Mouse (Mus musculus): ENCODE measurements at regions not wholly inside any gene's neighbourhood (a gene's known extent, or its start where the extent isn't known, plus 50 kb on each side); places are given as distances from the start of the nearest gene placed in this dataset.

- no peak for ATAC-seq (ENCODE audit: insufficient read depth, low read depth)
- WGBS: 74% methylated on average over 3 of the region's 3 CpGs
- no peak for TF ChIP-seq EP300 (IDR thresholded peaks at IDR 0.05; ENCODE audit: low read depth)
These were observed 179.6 kb downstream of the Car2 start for GRCm38 (mm10) chr3:15065681-15066080.

GRCm38 (mm10) chr3:15068256-15068655 lies 182.2 kb downstream of the Car2 start:
- no peaks in the 10 kb centered on the region for H3K4me1 ChIP-seq (ENCODE audit: control insufficient read depth, insufficient read depth)
- no peak overlapping the region for H3K4me3 ChIP-seq (ENCODE audit: low read depth, low read length)
- no peak for ATAC-seq (ENCODE audit: insufficient read depth, low read depth)
- WGBS: 61% methylated on average over 3 of the region's 3 CpGs
- H3K4me2 ChIP-seq (ENCODE audit: low read depth, low read length): no peak overlapping the region
- H3K9ac ChIP-seq (replicated peaks; ENCODE audit: low read depth, low read length): no peak overlapping the region
- TF ChIP-seq EP300 (IDR thresholded peaks at IDR 0.05; ENCODE audit: low read depth) (no peak), CTCF (IDR thresholded peaks at IDR 0.05; ENCODE audit: low read depth) (no peak)
- no peaks in the 10 kb centered on the region for H3K9me3 ChIP-seq (replicated peaks; ENCODE audit: control insufficient read depth, low read length)
- no peaks in the 10 kb centered on the region for H3K27me3 ChIP-seq (ENCODE audit: control insufficient read depth, insufficient read depth, low read length)
- H3K36me3 ChIP-seq (replicated peaks; ENCODE audit: control insufficient read depth, insufficient read depth, low read length): no peaks in the 10 kb centered on the region
- no peak for DNase-seq (ENCODE audit: low spot score)
- H3K27ac ChIP-seq (ENCODE audit: low read depth): no peak overlapping the region

More at GRCm38 (mm10) chr3:15065681-15066080, 179.6 kb downstream of the Car2 start:
- DNase-seq (ENCODE audit: low spot score): no peak
- Histone ChIP-seq H3K27ac (ENCODE audit: low read depth) (no peak overlapping the region), H3K36me3 (replicated peaks; ENCODE audit: control insufficient read depth, insufficient read depth, low read length) (no peaks in the 10 kb centered on the region), H3K9ac (replicated peaks; ENCODE audit: low read depth, low read length) (no peak overlapping the region), H3K9me3 (replicated peaks; ENCODE audit: control insufficient read depth, low read length) (no peaks in the 10 kb centered on the region), H3K4me3 (ENCODE audit: low read depth, low read length) (no peak overlapping the region), H3K4me2 (ENCODE audit: low read depth, low read length) (no peak overlapping the region), H3K27me3 (ENCODE audit: control insufficient read depth, insufficient read depth, low read length) (no peaks in the 10 kb centered on the region), H3K4me1 (ENCODE audit: control insufficient read depth, insufficient read depth) (no peaks in the 10 kb centered on the region)

- H3K4me2 ChIP-seq (ENCODE audit: low read depth, low read length): no peak overlapping the region
- H3K27me3 ChIP-seq (ENCODE audit: control insufficient read depth, insufficient read depth, low read length): no peaks in the 10 kb centered on the region
- no peaks in the 10 kb centered on the region for H3K36me3 ChIP-seq (replicated peaks; ENCODE audit: control insufficient read depth, insufficient read depth, low read length)
- DNase-seq (ENCODE audit: low spot score) (no peak), ATAC-seq (ENCODE audit: insufficient read depth, low read depth) (no peak)
- 53% methylated on average over 6 of the region's 6 CpGs for WGBS
- H3K9me3 ChIP-seq (replicated peaks; ENCODE audit: control insufficient read depth, low read length): no peaks in the 10 kb centered on the region
- TF ChIP-seq EP300 (IDR thresholded peaks at IDR 0.05; ENCODE audit: low read depth) (no peak), CTCF (IDR thresholded peaks at IDR 0.05; ENCODE audit: low read depth) (no peak)
- H3K9ac ChIP-seq (replicated peaks; ENCODE audit: low read depth, low read length): no peak overlapping the region
- no peak overlapping the region for H3K27ac ChIP-seq (ENCODE audit: low read depth)
- H3K4me3 ChIP-seq (ENCODE audit: low read depth, low read length): no peak overlapping the region
- no peaks in the 10 kb centered on the region for H3K4me1 ChIP-seq (ENCODE audit: control insufficient read depth, insufficient read depth)
These were observed 185.2 kb downstream of the Car2 start for GRCm38 (mm10) chr3:15071030-15071883.

GRCm38 (mm10) chr3:15073405-15073804 lies 187.3 kb downstream of the Car2 start:
- Histone ChIP-seq H3K27ac (ENCODE audit: low read depth) (no peak overlapping the region), H3K4me1 (ENCODE audit: control insufficient read depth, insufficient read depth) (no peaks in the 10 kb centered on the region), H3K9me3 (replicated peaks; ENCODE audit: control insufficient read depth, low read length) (no peaks in the 10 kb centered on the region), H3K27me3 (ENCODE audit: control insufficient read depth, insufficient read depth, low read length) (no peaks in the 10 kb centered on the region), H3K4me3 (ENCODE audit: low read depth, low read length) (no peak overlapping the region), H3K9ac (replicated peaks; ENCODE audit: low read depth, low read length) (no peak overlapping the region), H3K4me2 (ENCODE audit: low read depth, low read length) (no peak overlapping the region), H3K36me3 (replicated peaks; ENCODE audit: control insufficient read depth, insufficient read depth, low read length) (no peaks in the 10 kb centered on the region)
- ATAC-seq (ENCODE audit: insufficient read depth, low read depth) (no peak), DNase-seq (ENCODE audit: low spot score) (no peak)
- whole genome bisulfite sequencing: 80% methylated on average over 2 of the region's 2 CpGs
- no peak for TF ChIP-seq CTCF (IDR thresholded peaks at IDR 0.05; ENCODE audit: low read depth)
- TF ChIP-seq EP300 (IDR thresholded peaks at IDR 0.05; ENCODE audit: low read depth): no peak

GRCm38 (mm10) chr3:15073847-15074246 lies 187.8 kb downstream of the Car2 start:
- no peak for ATAC-seq (ENCODE audit: insufficient read depth, low read depth)
- 39% methylated on average over 1 of the region's 1 CpGs for WGBS
- H3K4me3 ChIP-seq (ENCODE audit: low read depth, low read length): no peak overlapping the region
- TF ChIP-seq EP300 (IDR thresholded peaks at IDR 0.05; ENCODE audit: low read depth) (no peak), CTCF (IDR thresholded peaks at IDR 0.05; ENCODE audit: low read depth) (no peak)
- no peaks in the 10 kb centered on the region for H3K27me3 ChIP-seq (ENCODE audit: control insufficient read depth, insufficient read depth, low read length)
- H3K4me1 ChIP-seq (ENCODE audit: control insufficient read depth, insufficient read depth): no peaks in the 10 kb centered on the region
- no peak for DNase-seq (ENCODE audit: low spot score)
- no peaks in the 10 kb centered on the region for H3K36me3 ChIP-seq (replicated peaks; ENCODE audit: control insufficient read depth, insufficient read depth, low read length)
- H3K9me3 ChIP-seq (replicated peaks; ENCODE audit: control insufficient read depth, low read length): no peaks in the 10 kb centered on the region
- no peak overlapping the region for H3K4me2 ChIP-seq (ENCODE audit: low read depth, low read length)
- no peak overlapping the region for H3K27ac ChIP-seq (ENCODE audit: low read depth)
- no peak overlapping the region for H3K9ac ChIP-seq (replicated peaks; ENCODE audit: low read depth, low read length)

GRCm38 (mm10) chr3:15074949-15075348 lies 188.9 kb downstream of the Car2 start:
- H3K4me1 ChIP-seq (ENCODE audit: control insufficient read depth, insufficient read depth): no peaks in the 10 kb centered on the region
- H3K4me3 ChIP-seq (ENCODE audit: low read depth, low read length): no peak overlapping the region
- ATAC-seq (ENCODE audit: insufficient read depth, low read depth): no peak
- no peak overlapping the region for H3K27ac ChIP-seq (ENCODE audit: low read depth)
- H3K9me3 ChIP-seq (replicated peaks; ENCODE audit: control insufficient read depth, low read length): no peaks in the 10 kb centered on the region
- DNase-seq (ENCODE audit: low spot score): no peak
- no peak overlapping the region for H3K4me2 ChIP-seq (ENCODE audit: low read depth, low read length)
- H3K27me3 ChIP-seq (ENCODE audit: control insufficient read depth, insufficient read depth, low read length): no peaks in the 10 kb centered on the region
- TF ChIP-seq EP300 (IDR thresholded peaks at IDR 0.05; ENCODE audit: low read depth): no peak
- no peak for TF ChIP-seq CTCF (IDR thresholded peaks at IDR 0.05; ENCODE audit: low read depth)
- no peaks in the 10 kb centered on the region for H3K36me3 ChIP-seq (replicated peaks; ENCODE audit: control insufficient read depth, insufficient read depth, low read length)
- H3K9ac ChIP-seq (replicated peaks; ENCODE audit: low read depth, low read length): no peak overlapping the region

Data from heart, postnatal 0 days (tissue).